Mouse (Mus musculus) C2C12 (cell line): ENCODE data around the gene Fam166a. TPM values are rescaled to one million over a fixed set of nuclear protein-coding genes. Genes with fewer than 3 reads are reported as not detected.
A peak's percentile ranks its signal among the peaks of the same experiment; 100 is the strongest.

Source experiments
- H3K27me3 ChIP-seq: one replicate; pipeline ENCODE4 v1.6.1; 2011; ENCODE audit not compliant: control insufficient read depth, insufficient read depth, insufficient read length
- H3K36me3 ChIP-seq: one replicate; pipeline ENCODE4 v1.6.1; 2011; ENCODE audit not compliant: control insufficient read depth, insufficient read depth
- H3K4me3 ChIP-seq: one replicate; pipeline ENCODE4 v1.5.1; 2011; ENCODE audit warnings: mild to moderate bottlenecking, control low read depth; ENCODE audit not compliant: poor library complexity, insufficient read depth, severe bottlenecking
- H3K79me2 ChIP-seq: one replicate; pipeline ENCODE4 v1.6.1; 2011; ENCODE audit not compliant: control insufficient read depth, insufficient read depth
- H3K79me3 ChIP-seq: one replicate; pipeline ENCODE4 v1.6.1; 2011; ENCODE audit warnings: low read depth, control low read depth
- H3ac ChIP-seq: one replicate; pipeline ENCODE3; 2011; ENCODE audit warnings: low read depth; ENCODE audit not compliant: control insufficient read depth, insufficient read length
- CEBPB ChIP-seq: IDR thresholded peaks from one replicate; pipeline ENCODE4 v1.6.1; 2011; ENCODE audit warnings: low read depth, mild to moderate bottlenecking, control low read depth, moderate library complexity
- CTCF ChIP-seq: IDR thresholded peaks from one replicate; pipeline ENCODE4 v1.5.1; 2011; ENCODE audit not compliant: control insufficient read depth, insufficient read depth, insufficient read length
- FOSL1 ChIP-seq: IDR thresholded peaks from one replicate; pipeline ENCODE4 v1.8.0; 2011; ENCODE audit warnings: mild to moderate bottlenecking, low read length; ENCODE audit not compliant: poor library complexity, insufficient read depth, severe bottlenecking
- MAX ChIP-seq: IDR thresholded peaks from one replicate; pipeline ENCODE4 v1.6.1; 2011; ENCODE audit warnings: mild to moderate bottlenecking, control low read depth
- MYOD1 ChIP-seq: IDR thresholded peaks from one replicate; pipeline ENCODE4 v1.6.1; 2011; ENCODE audit warnings: low read depth; ENCODE audit not compliant: control insufficient read depth, insufficient read length
- MYOG ChIP-seq: IDR thresholded peaks from one replicate; pipeline ENCODE4 v1.6.1; 2011; ENCODE audit not compliant: control insufficient read depth, insufficient read length; ENCODE audit errors: extremely low read depth
- USF1 ChIP-seq: IDR thresholded peaks from one replicate; pipeline ENCODE4 v1.6.1; 2011; ENCODE audit warnings: low read depth, mild to moderate bottlenecking, control low read depth, moderate library complexity
- polyA plus RNA-seq: library from polyadenylated mRNA; unstranded; fragments of >200 nt; fragmentation: generic; extraction: Trizol; gene quantifications from one replicate; pipeline ENCODE4 v1.2.1, GENCODE M21; 2012; ENCODE audit warnings: missing spikeins

Fam166a gene
- polyA plus RNA-seq, 1 experiment, result not detected

- Histone ChIP-seq H3K79me3 (peaks cover 8% of the 10 kb centered on the region), H3K4me3 (no peak overlapping the region), H3K27me3 (peaks cover 26% of the 10 kb centered on the region), H3ac (no peak overlapping the region), H3K79me2 (peaks cover 19% of the 10 kb centered on the region), H3K36me3 (peaks cover 14% of the 10 kb centered on the region)
- no peak for TF ChIP-seq MAX
- no peak for TF ChIP-seq MYOG
Observed at GRCm38 (mm10) chr2:25227406-25227805, 8.9 kb downstream of the Fam166a start.

- Histone ChIP-seq H3K4me3 (no peak overlapping the region), H3K79me3 (peaks cover 5% of the 10 kb centered on the region), H3K27me3 (peaks cover 36% of the 10 kb centered on the region), H3K36me3 (peaks cover 5% of the 10 kb centered on the region), H3K79me2 (peaks cover 10% of the 10 kb centered on the region), H3ac (no peak overlapping the region)
- TF ChIP-seq FOSL1, result no peak
- TF ChIP-seq USF1, result no peak
- TF ChIP-seq MAX, result peak; percentile 48
- no peak for TF ChIP-seq MYOG
- TF ChIP-seq CEBPB, result peak; percentile 92
- no peak for TF ChIP-seq MYOD1
- TF ChIP-seq CTCF, result peak; percentile 95
Observed at GRCm38 (mm10) chr2:25228431-25228889, 9.9 kb downstream of the Fam166a start.

DNA sequence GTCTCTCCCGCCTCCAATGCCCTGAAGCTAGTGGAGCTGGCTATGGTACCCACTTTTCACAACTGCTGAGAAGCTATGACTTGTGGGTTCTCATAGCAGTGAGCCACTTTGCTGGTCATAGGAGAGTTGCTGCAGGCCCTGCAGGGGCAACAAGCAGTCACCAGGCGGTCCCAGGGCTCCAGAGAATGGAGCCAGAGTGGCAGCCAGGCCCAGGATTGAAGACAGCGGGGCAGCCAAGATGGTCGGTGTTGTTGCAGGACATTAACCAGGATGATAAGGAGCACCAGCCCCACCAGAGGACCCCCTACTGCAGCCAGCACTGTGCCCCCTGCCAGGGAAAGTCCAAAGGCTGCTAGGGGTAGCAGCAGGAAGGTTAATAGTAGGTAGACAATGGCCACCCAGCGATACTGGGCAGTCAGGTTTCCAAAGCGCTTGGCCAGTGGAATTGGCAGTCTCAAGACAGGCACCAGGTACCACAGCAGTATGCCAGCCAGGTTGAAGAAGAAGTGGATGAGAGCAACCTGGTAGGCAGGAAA lies 10.5 kb downstream of the Fam166a start:
- Histone ChIP-seq H3K36me3 (no peaks in the 10 kb centered on the region), H3K4me3 (no peak overlapping the region), H3K79me2 (peaks cover 4% of the 10 kb centered on the region), H3ac (no peak overlapping the region), H3K27me3 (peaks cover 38% of the 10 kb centered on the region), H3K79me3 (no peaks in the 10 kb centered on the region)
- TF ChIP-seq MAX (no peak), FOSL1 (no peak)

DNA sequence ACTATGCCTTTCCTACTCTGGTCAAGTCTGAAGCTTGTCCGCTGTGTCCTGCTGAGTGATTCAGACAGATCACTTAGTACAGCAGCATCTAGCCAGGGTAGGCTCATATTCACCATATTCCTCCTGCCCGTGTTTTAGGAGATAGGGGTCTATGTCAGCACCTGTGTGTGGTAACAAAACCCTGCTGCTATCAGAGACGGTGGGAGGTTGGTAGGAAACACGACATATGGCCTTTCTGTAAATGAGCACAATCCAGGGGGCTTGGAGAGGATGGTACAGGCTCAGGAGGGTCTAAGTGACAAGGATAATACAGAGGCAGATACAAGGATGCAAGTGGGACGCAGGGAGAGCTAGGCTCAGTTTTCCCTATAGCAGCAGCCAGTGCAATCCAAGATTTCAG lies 11.0 kb downstream of the Fam166a start:
- no peak overlapping the region for H3ac ChIP-seq
- no peak for TF ChIP-seq MYOD1
- no peak for TF ChIP-seq MAX
- TF ChIP-seq CEBPB, result no peak
- TF ChIP-seq USF1, result no peak
- no peak for TF ChIP-seq FOSL1
- no peak for TF ChIP-seq MYOG
- no peak for TF ChIP-seq CTCF
- H3K79me2 ChIP-seq, result no peaks in the 10 kb centered on the region
- H3K79me3 ChIP-seq, result no peaks in the 10 kb centered on the region
- H3K27me3 ChIP-seq, result peaks cover 41% of the 10 kb centered on the region
- no peak overlapping the region for H3K4me3 ChIP-seq
- H3K36me3 ChIP-seq, result no peaks in the 10 kb centered on the region

DNA sequence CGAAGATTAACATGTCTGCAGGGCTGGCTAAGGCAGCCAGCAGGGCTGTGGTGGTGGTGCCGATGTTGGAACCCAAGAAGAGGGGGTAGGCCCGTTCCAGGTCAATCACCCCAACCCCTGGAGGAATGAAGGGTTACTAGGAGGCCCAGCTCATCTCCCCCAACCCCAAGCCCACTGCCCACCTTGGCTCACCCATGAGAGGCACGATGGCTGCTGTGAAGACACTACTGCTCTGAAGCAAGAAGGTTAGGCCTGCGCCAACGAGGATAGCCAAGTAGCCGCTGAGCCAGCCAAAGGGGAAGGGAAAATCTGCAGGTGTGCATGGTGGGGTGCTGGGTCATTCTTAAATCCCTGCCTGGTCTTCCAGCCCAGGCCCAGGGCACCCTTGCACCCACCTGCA lies 12.0 kb downstream of the Fam166a start:
- Histone ChIP-seq H3K79me3 (no peaks in the 10 kb centered on the region), H3K27me3 (peaks cover 46% of the 10 kb centered on the region), H3K36me3 (no peaks in the 10 kb centered on the region), H3ac (no peak overlapping the region), H3K79me2 (no peaks in the 10 kb centered on the region), H3K4me3 (no peak overlapping the region)
- TF ChIP-seq USF1 (no peak), MYOD1 (no peak), MYOG (no peak), CTCF (no peak), FOSL1 (no peak), CEBPB (no peak), MAX (no peak)

GRCm38 (mm10) chr2:25231038-25231437 lies 12.5 kb downstream of the Fam166a start:
- Histone ChIP-seq H3K36me3 (no peaks in the 10 kb centered on the region), H3K79me2 (no peaks in the 10 kb centered on the region), H3K4me3 (no peak overlapping the region), H3ac (no peak overlapping the region), H3K79me3 (no peaks in the 10 kb centered on the region), H3K27me3 (peaks cover 50% of the 10 kb centered on the region)
- TF ChIP-seq MYOD1 (no peak), USF1 (no peak), FOSL1 (no peak), CEBPB (no peak), MYOG (no peak), CTCF (no peak), MAX (no peak)
